Mouse (Mus musculus) brain, embryonic 14.5 days (tissue): ENCODE results near the gene Gm10491.

Source experiments
- CTCF ChIP-seq: fragments of 200-500 bp; IDR thresholded peaks from 2 replicates; pipeline ENCODE4 v1.5.1; 2012; ENCODE audit warnings: inconsistent platforms, mild to moderate bottlenecking, moderate library complexity, borderline replicate concordance; ENCODE audit not compliant: insufficient read depth, insufficient read length; ENCODE audit errors: extremely low read depth
- POLR2A ChIP-seq: fragments of 200-500 bp; IDR thresholded peaks from 2 replicates; pipeline ENCODE4 v1.6.1; 2012; ENCODE audit warnings: mild to moderate bottlenecking, inconsistent platforms, borderline replicate concordance; ENCODE audit not compliant: poor library complexity, insufficient read depth, insufficient read length, severe bottlenecking; ENCODE audit errors: extremely low read depth

DNA sequence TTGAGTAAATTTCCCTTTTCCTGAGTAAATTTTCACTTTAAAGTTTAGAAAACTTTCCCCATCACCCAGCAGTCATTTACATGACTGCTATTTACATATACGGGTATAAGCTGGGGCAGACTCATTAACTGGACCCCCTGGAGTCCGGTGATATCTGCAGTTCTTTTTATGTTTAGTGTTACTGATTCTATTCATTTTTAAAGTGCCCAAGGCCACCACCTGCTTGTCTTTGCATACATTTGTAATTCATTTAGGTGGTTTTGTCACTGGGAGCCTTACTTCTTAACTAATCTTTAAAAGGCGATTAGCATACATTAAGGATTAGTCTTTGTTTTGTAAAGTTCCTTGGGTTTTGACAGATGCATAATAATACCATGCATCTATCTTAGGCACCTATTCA lies 37.8 kb downstream of the Gm10491 start:
- TF ChIP-seq CTCF: no peak
- TF ChIP-seq POLR2A: no peak
